Mouse (Mus musculus): ENCODE data around the gene Ephb2. TPM values are rescaled to one million over a fixed set of nuclear protein-coding genes. Genes with fewer than 3 reads are reported as not detected.

Ephb2 gene
- total and polyA plus RNA-seq, 2 experiments from 2014 or later: 15.6 to 202 TPM

GRCm38 (mm10) chr4:136746516-136746915 is 89.3 kb downstream of the Ephb2 start:
- H3K27me3 ChIP-seq (ENCODE audit: insufficient read depth, low read length): no peaks in the 10 kb centered on the region
- H3K9ac ChIP-seq (replicated peaks; ENCODE audit: low read length, poor library complexity, severe bottlenecking): no peak overlapping the region
- H3K4me3 ChIP-seq (ENCODE audit: low read depth, low read length): no peak overlapping the region
- no peak overlapping the region for H3K27ac ChIP-seq (ENCODE audit: low read depth, low read length)
- no peaks in the 10 kb centered on the region for H3K9me3 ChIP-seq (ENCODE audit: low read length)
- WGBS: 26% methylated on average over 1 of the region's 1 CpGs
- ATAC-seq (ENCODE audit: low FRiP score) (no peak), DNase-seq (ENCODE audit: low spot score) (no peak)
- no peak overlapping the region for H3K4me2 ChIP-seq (ENCODE audit: low read depth, low read length, poor library complexity, severe bottlenecking)
- TF ChIP-seq CTCF (IDR thresholded peaks at IDR 0.05): no peak
- H3K36me3 ChIP-seq (ENCODE audit: insufficient read depth, low read length): no peaks in the 10 kb centered on the region
- H3K4me1 ChIP-seq (ENCODE audit: insufficient read depth, low read length): peaks cover 28% of the 10 kb centered on the region

DNA sequence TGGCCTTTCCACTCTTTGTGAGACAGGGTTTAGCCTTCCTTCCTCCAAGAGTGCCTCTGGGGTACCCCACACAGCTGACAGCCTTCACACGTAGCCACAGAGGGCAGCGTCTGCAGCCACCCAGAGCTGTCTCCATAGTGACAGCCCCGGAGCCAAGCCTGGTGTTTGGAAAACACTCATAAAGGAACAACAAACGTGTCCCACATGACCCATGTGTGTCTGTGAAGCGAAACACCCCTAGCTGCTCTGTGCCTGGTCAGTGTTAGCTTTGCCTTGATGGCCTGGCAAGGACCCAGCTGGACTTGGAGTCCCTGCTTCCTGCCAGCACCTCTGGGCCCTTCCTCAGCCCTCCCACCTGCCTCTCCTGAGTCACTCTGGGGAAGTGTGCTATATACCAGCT is 93.1 kb downstream of the Ephb2 start:
- H3K4me2 ChIP-seq (ENCODE audit: low read depth, low read length, poor library complexity, severe bottlenecking): no peak overlapping the region
- DNase-seq (ENCODE audit: low spot score): peak; percentile 63

GRCm38 (mm10) chr4:136741840-136742239 is 93.9 kb downstream of the Ephb2 start:
- 38% methylated on average over 14 of the region's 14 CpGs for WGBS
- peaks cover 17% of the 10 kb centered on the region; the same call in 1 of the 2 replicates for H3K4me1 ChIP-seq (ENCODE audit: insufficient read depth, low read length)
- no peak overlapping the region for H3K9ac ChIP-seq (replicated peaks; ENCODE audit: low read length, poor library complexity, severe bottlenecking)
- H3K36me3 ChIP-seq (ENCODE audit: insufficient read depth, low read length): no peaks in the 10 kb centered on the region
- no peak for TF ChIP-seq CTCF (IDR thresholded peaks at IDR 0.05)
- no peak overlapping the region for H3K4me3 ChIP-seq (ENCODE audit: low read depth, low read length)
- ATAC-seq (ENCODE audit: low FRiP score) (no peak), DNase-seq (ENCODE audit: low spot score) (peak; percentile 63)
- H3K4me2 ChIP-seq (ENCODE audit: low read depth, low read length, poor library complexity, severe bottlenecking): no peak overlapping the region
- no peaks in the 10 kb centered on the region for H3K9me3 ChIP-seq (ENCODE audit: low read length)
- peak overlapping the region; percentile 26; the same call in 1 of the 2 replicates for H3K27ac ChIP-seq (ENCODE audit: low read depth, low read length)
- H3K27me3 ChIP-seq (ENCODE audit: insufficient read depth, low read length): no peaks in the 10 kb centered on the region

More for the DNA sequence above, 93.1 kb downstream of the Ephb2 start:
- H3K4me3 ChIP-seq (ENCODE audit: low read depth, low read length): no peak overlapping the region
- peak; percentile 41; the same call in 1 of the 2 replicates for ATAC-seq (ENCODE audit: low FRiP score)
- no peaks in the 10 kb centered on the region for H3K27me3 ChIP-seq (ENCODE audit: insufficient read depth, low read length)
- H3K4me1 ChIP-seq (ENCODE audit: insufficient read depth, low read length): peaks cover 17% of the 10 kb centered on the region; the same call in 1 of the 2 replicates
- WGBS: 6% methylated on average over 5 of the region's 5 CpGs
- no peaks in the 10 kb centered on the region for H3K9me3 ChIP-seq (ENCODE audit: low read length)
- no peak for TF ChIP-seq CTCF (IDR thresholded peaks at IDR 0.05)
- peak overlapping the region; percentile 58 for H3K27ac ChIP-seq (ENCODE audit: low read depth, low read length)
- no peaks in the 10 kb centered on the region for H3K36me3 ChIP-seq (ENCODE audit: insufficient read depth, low read length)
- no peak overlapping the region; the same call in 1 of the 2 replicates for H3K9ac ChIP-seq (replicated peaks; ENCODE audit: low read length, poor library complexity, severe bottlenecking)

DNA sequence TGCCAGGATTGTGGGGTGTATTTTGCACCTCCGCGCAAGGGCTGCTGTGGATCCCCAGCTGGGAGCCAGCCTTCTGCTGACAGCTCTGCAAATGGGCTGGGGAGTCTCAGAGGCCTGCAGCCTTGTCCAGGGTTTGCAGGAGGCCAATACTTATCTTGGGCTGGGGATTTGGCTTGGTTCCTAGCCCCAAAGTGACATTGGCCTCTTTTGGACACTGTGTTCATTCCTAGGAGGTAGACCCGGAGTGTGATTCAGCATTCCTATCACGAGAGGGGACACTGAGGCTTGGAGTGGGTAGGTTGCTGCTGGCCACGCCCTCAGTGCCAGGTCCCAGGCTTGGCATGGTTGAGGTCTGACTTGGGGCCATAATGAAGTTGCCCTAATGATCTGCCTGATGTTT is 94.8 kb downstream of the Ephb2 start:
- Histone ChIP-seq H3K4me3 (ENCODE audit: low read depth, low read length) (no peak overlapping the region), H3K27me3 (ENCODE audit: insufficient read depth, low read length) (no peaks in the 10 kb centered on the region), H3K4me2 (ENCODE audit: low read depth, low read length, poor library complexity, severe bottlenecking) (no peak overlapping the region), H3K9ac (replicated peaks; ENCODE audit: low read length, poor library complexity, severe bottlenecking) (no peak overlapping the region), H3K27ac (ENCODE audit: low read depth, low read length) (no peak overlapping the region), H3K36me3 (ENCODE audit: insufficient read depth, low read length) (no peaks in the 10 kb centered on the region), H3K4me1 (ENCODE audit: insufficient read depth, low read length) (peaks cover 17% of the 10 kb centered on the region; the same call in 1 of the 2 replicates), H3K9me3 (ENCODE audit: low read length) (no peaks in the 10 kb centered on the region)
- ATAC-seq (ENCODE audit: low FRiP score) (no peak), DNase-seq (ENCODE audit: low spot score) (no peak)
- WGBS: 80% methylated on average over 5 of the region's 5 CpGs
- no peak for TF ChIP-seq CTCF (IDR thresholded peaks at IDR 0.05)

- H3K4me3 ChIP-seq (ENCODE audit: low read depth, low read length): no peak overlapping the region
- H3K36me3 ChIP-seq (ENCODE audit: insufficient read depth, low read length): no peaks in the 10 kb centered on the region
- TF ChIP-seq CTCF (IDR thresholded peaks at IDR 0.05): no peak
- H3K9ac ChIP-seq (replicated peaks; ENCODE audit: low read length, poor library complexity, severe bottlenecking): no peak overlapping the region
- H3K27me3 ChIP-seq (ENCODE audit: insufficient read depth, low read length): no peaks in the 10 kb centered on the region
- peaks cover 21% of the 10 kb centered on the region; the same call in 1 of the 2 replicates for H3K4me1 ChIP-seq (ENCODE audit: insufficient read depth, low read length)
- no peak for DNase-seq (ENCODE audit: low spot score)
- H3K27ac ChIP-seq (ENCODE audit: low read depth, low read length): no peak overlapping the region
- no peaks in the 10 kb centered on the region for H3K9me3 ChIP-seq (ENCODE audit: low read length)
- ATAC-seq (ENCODE audit: low FRiP score): no peak
- 11% methylated on average over 11 of the region's 11 CpGs for WGBS
- H3K4me2 ChIP-seq (ENCODE audit: low read depth, low read length, poor library complexity, severe bottlenecking): no peak overlapping the region
These were observed 96.6 kb downstream of the Ephb2 start for GRCm38 (mm10) chr4:136739189-136739588.

DNA sequence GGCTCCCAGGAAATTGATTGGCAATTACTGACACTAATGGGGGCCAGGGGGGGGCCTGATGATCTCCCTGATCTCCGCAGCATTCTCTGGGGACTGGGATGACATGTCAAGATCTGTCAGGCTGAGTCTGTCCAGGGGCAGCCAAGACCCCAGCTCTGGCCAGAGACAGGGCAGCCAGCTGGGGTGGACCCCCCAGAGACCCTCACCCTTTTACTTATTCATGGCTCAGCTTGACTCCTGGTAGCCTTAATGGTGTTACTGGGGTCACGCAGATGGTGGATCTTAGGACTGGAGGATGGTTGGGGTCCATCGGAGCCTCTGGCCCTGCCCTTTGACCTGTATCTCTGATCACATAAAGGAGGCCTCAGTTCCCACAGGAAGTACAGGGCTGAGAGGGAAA is 97.5 kb downstream of the Ephb2 start:
- Histone ChIP-seq H3K36me3 (ENCODE audit: insufficient read depth, low read length) (no peaks in the 10 kb centered on the region), H3K27ac (ENCODE audit: low read depth, low read length) (no peak overlapping the region), H3K4me2 (ENCODE audit: low read depth, low read length, poor library complexity, severe bottlenecking) (no peak overlapping the region), H3K4me3 (ENCODE audit: low read depth, low read length) (no peak overlapping the region), H3K4me1 (ENCODE audit: insufficient read depth, low read length) (peaks cover 14% of the 10 kb centered on the region; the same call in 1 of the 2 replicates), H3K9ac (replicated peaks; ENCODE audit: low read length, poor library complexity, severe bottlenecking) (no peak overlapping the region), H3K9me3 (ENCODE audit: low read length) (no peaks in the 10 kb centered on the region), H3K27me3 (ENCODE audit: insufficient read depth, low read length) (no peaks in the 10 kb centered on the region)
- WGBS: 48% methylated on average over 3 of the region's 3 CpGs
- no peak for TF ChIP-seq CTCF (IDR thresholded peaks at IDR 0.05)
- DNase-seq (ENCODE audit: low spot score) (no peak), ATAC-seq (ENCODE audit: low FRiP score) (no peak)

All from midbrain, postnatal 0 days (tissue).